Mouse (Mus musculus) limb, embryonic 15.5 days (tissue): ENCODE data around the gene Pik3ca. TPM values are rescaled to one million over a fixed set of nuclear protein-coding genes. Genes with fewer than 3 reads are reported as not detected.

ENCODE experiments used
- ATAC-seq: fragments of 200-750 bp; cut with Nextera tagmentation; 2 replicates; pipeline ENCODE4 v1.8.0; 2017; ENCODE audit warnings: low read depth, moderate TSS enrichment; ENCODE audit not compliant: insufficient number of reproducible peaks, low FRiP score, low TSS enrichment
- H3K27ac ChIP-seq: fragments of 300-500 bp; sonication (generic); 2 replicates; pipeline ENCODE4 v1.5.1; 2015; ENCODE audit warnings: moderate library complexity, mild to moderate bottlenecking, inconsistent platforms
- H3K27me3 ChIP-seq: fragments of 300-500 bp; sonication (generic); 2 replicates; pipeline ENCODE4 v1.6.1; 2015; ENCODE audit warnings: inconsistent platforms
- H3K36me3 ChIP-seq: fragments of 300-500 bp; sonication (generic); 2 replicates; pipeline ENCODE4 v1.6.1; 2015; ENCODE audit warnings: inconsistent platforms
- H3K4me1 ChIP-seq: fragments of 300-500 bp; sonication (generic); 2 replicates; pipeline ENCODE4 v1.6.1; 2015; ENCODE audit warnings: inconsistent platforms
- H3K4me2 ChIP-seq: fragments of 300-500 bp; sonication (generic); 2 replicates; pipeline ENCODE4 v1.6.1; 2015; ENCODE audit warnings: mild to moderate bottlenecking, inconsistent platforms
- H3K4me3 ChIP-seq: fragments of 300-500 bp; sonication (generic); 2 replicates; pipeline ENCODE4 v1.5.1; 2015; ENCODE audit warnings: mild to moderate bottlenecking, inconsistent platforms
- H3K9ac ChIP-seq: fragments of 300-500 bp; sonication (generic); 2 replicates; pipeline ENCODE4 v1.6.1; 2015; ENCODE audit warnings: inconsistent platforms
- H3K9me3 ChIP-seq: fragments of 300-500 bp; sonication (generic); 2 replicates; pipeline ENCODE4 v1.6.1; 2016; ENCODE audit warnings: inconsistent platforms
- WGBS: fragments of 180-500 bp; shearing (Covaris S2); methylation state at CpG from one replicate; pipeline ENCODE4 v1.1.7; 2015; 5-methylcytosine and 5-hydroxymethylcytosine counted together
- polyA plus RNA-seq: library from polyadenylated mRNA; unstranded; fragments of >200 nt; fragmentation: Nextera tagmentation; extraction: Ambion mirVana; gene quantifications from 2 replicates; pipeline ENCODE4 v1.2.1, GENCODE M21; 2015

The Pik3ca gene
- polyA plus RNA-seq, 1 experiment from 2014 or later = 11.1 TPM

DNA sequence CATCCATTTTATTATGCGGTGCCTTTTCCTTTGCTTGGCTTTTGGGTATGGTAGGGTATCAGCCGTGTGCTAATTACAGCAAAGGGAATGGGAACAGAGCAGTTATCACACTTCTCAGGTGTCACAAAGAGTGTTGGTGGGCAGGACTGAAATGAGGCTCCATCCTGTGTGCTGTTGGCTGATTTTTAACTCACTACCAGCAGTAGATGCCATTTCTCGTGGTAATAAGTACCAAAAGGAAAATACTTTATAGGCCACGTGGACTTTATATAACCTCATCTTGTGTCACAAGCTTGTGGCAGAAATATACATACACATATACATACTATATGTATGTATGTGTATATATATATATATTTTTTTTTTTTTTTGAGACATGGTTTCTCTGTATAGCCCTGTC is 69.8 kb downstream of the Pik3ca start:
- H3K27ac ChIP-seq = no peak overlapping the region
- H3K36me3 ChIP-seq = peaks cover 22% of the 10 kb centered on the region
- no peak overlapping the region for H3K4me2 ChIP-seq
- ATAC-seq = no peak
- H3K9me3 ChIP-seq = no peaks in the 10 kb centered on the region
- H3K4me1 ChIP-seq = peaks cover 11% of the 10 kb centered on the region
- WGBS = 79% methylated on average over 4 of the region's 4 CpGs
- H3K9ac ChIP-seq = no peak overlapping the region
- no peak overlapping the region for H3K4me3 ChIP-seq
- H3K27me3 ChIP-seq = no peaks in the 10 kb centered on the region

GRCm38 (mm10) chr3:32468411-32468810 is 70.9 kb downstream of the Pik3ca start:
- no peaks in the 10 kb centered on the region for H3K27me3 ChIP-seq
- WGBS = 66% methylated on average over 4 of the region's 4 CpGs
- H3K4me3 ChIP-seq = no peak overlapping the region
- no peak overlapping the region for H3K9ac ChIP-seq
- ATAC-seq = no peak
- H3K9me3 ChIP-seq = no peaks in the 10 kb centered on the region
- peaks cover 11% of the 10 kb centered on the region for H3K4me1 ChIP-seq
- no peak overlapping the region for H3K27ac ChIP-seq
- peaks cover 13% of the 10 kb centered on the region for H3K36me3 ChIP-seq
- no peak overlapping the region for H3K4me2 ChIP-seq

DNA sequence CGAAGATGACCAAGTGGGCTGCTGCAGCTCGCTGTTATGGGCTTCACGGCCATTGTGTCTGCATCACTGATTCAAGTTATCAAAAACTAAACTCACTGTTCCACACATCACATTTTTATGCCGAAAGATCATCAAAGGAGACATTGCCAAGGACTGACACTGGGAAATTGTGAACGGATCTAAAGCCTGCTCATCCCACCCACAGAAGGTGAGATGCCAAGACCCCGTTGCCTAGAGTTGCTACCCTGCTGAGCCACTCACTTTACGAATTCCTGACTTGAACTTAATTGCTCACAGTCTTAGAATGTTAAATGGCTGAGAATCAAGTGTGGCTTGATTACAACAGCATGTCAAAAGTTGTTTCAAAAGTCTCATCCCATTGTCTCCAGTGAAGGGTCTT is 73.0 kb downstream of the Pik3ca start:
- no peak for ATAC-seq
- H3K4me2 ChIP-seq = no peak overlapping the region
- H3K4me3 ChIP-seq = no peak overlapping the region
- 62% methylated on average over 7 of the region's 7 CpGs for WGBS
- H3K36me3 ChIP-seq = 0 out of 2 replicates have a peak, but pooled peaks cover 6% of the 10 kb centered on the region
- no peaks in the 10 kb centered on the region for H3K9me3 ChIP-seq
- no peak overlapping the region for H3K27ac ChIP-seq
- H3K9ac ChIP-seq = no peak overlapping the region
- H3K4me1 ChIP-seq = peaks cover 11% of the 10 kb centered on the region
- no peaks in the 10 kb centered on the region for H3K27me3 ChIP-seq

DNA sequence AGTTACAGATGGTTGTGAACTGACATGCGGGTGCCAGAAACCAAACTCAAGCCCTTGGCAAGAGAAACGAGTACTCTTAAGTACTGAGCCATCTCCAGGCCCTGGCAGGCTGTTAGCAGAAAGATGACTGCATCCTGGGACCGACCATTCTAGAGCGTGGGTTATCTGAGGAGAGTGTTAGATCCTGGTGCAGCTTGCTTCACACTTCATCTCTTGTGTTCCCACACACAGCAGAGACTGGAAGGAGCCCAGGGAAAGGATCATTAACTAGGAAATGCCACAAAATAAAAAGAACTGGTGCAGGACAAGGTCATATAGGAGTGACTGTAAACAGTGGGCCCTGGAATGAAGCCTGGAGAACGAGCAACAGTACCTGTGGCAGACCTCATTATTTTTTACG is 73.6 kb downstream of the Pik3ca start:
- ATAC-seq = no peak
- no peak overlapping the region for H3K27ac ChIP-seq
- WGBS = 44% methylated on average over 6 of the region's 6 CpGs

DNA sequence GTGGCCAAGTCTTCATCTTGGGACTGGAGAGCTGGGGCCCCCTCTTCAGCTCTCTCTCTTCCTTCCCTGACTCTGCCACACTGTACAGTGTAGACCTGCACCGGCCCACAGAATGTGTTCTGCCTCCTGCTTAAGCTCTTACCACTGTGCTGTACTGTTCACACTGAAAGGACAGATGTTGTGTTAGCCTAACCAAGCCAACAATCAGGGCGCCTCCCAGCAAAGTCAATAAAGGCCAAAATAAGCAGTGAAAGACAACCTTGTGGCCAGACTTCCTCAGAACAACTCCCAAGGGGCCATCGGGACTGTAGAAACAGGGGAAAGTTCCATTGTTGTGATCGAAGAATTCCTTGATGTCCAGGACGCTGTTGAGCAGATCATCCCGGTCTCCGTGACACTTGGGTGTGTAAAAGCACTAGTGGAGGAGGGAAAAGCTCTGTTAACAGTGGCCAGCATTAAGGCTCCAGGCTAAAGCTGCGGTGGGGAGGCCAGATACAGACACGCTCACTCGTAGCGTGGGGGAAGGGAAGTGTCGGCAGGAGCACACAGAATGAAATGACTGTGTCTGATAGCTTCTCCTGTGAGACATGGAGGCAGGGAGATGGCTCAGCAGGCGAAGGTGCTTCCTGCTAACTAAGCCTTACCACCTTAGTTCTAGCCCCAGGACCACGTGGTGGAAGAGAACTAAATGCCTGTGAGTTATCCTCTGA is 74.9 kb downstream of the Pik3ca start:
- ATAC-seq = no peak
- no peak overlapping the region for H3K4me2 ChIP-seq
- H3K4me1 ChIP-seq = peaks cover 11% of the 10 kb centered on the region
- H3K9me3 ChIP-seq = no peaks in the 10 kb centered on the region
- WGBS = 65% methylated on average over 14 of the region's 14 CpGs
- H3K27ac ChIP-seq = no peak overlapping the region
- H3K4me3 ChIP-seq = no peak overlapping the region
- H3K9ac ChIP-seq = no peak overlapping the region
- no peaks in the 10 kb centered on the region for H3K36me3 ChIP-seq
- no peaks in the 10 kb centered on the region for H3K27me3 ChIP-seq

More for the DNA sequence above, 73.6 kb downstream of the Pik3ca start:
- Histone ChIP-seq H3K36me3 (0 out of 2 replicates have a peak, but pooled peaks cover 6% of the 10 kb centered on the region), H3K4me2 (no peak overlapping the region), H3K4me3 (no peak overlapping the region), H3K9ac (no peak overlapping the region), H3K4me1 (peaks cover 11% of the 10 kb centered on the region), H3K9me3 (no peaks in the 10 kb centered on the region), H3K27me3 (no peaks in the 10 kb centered on the region)

- Histone ChIP-seq H3K27me3 (no peaks in the 10 kb centered on the region), H3K9ac (no peak overlapping the region), H3K9me3 (no peaks in the 10 kb centered on the region), H3K4me1 (peaks cover 11% of the 10 kb centered on the region), H3K4me2 (no peak overlapping the region), H3K4me3 (no peak overlapping the region), H3K27ac (no peak overlapping the region), H3K36me3 (no peaks in the 10 kb centered on the region)
- no peak for ATAC-seq
- 75% methylated on average over 10 of the region's 10 CpGs for WGBS
These were observed 75.7 kb downstream of the Pik3ca start for GRCm38 (mm10) chr3:32473184-32473583.

GRCm38 (mm10) chr3:32479961-32480360 is 82.5 kb downstream of the Pik3ca start:
- WGBS = 84% methylated on average over 7 of the region's 7 CpGs
- H3K27ac ChIP-seq = no peak overlapping the region
- H3K4me1 ChIP-seq = no peaks in the 10 kb centered on the region
- no peak overlapping the region for H3K4me2 ChIP-seq
- H3K4me3 ChIP-seq = no peak overlapping the region
- ATAC-seq = no peak
- H3K36me3 ChIP-seq = no peaks in the 10 kb centered on the region
- no peaks in the 10 kb centered on the region for H3K9me3 ChIP-seq
- H3K9ac ChIP-seq = no peak overlapping the region
- no peaks in the 10 kb centered on the region for H3K27me3 ChIP-seq

- no peaks in the 10 kb centered on the region for H3K9me3 ChIP-seq
- H3K36me3 ChIP-seq = no peaks in the 10 kb centered on the region
- no peak overlapping the region for H3K9ac ChIP-seq
- H3K27ac ChIP-seq = no peak overlapping the region
- ATAC-seq = no peak
- no peaks in the 10 kb centered on the region for H3K4me1 ChIP-seq
- H3K27me3 ChIP-seq = no peaks in the 10 kb centered on the region
- no peak overlapping the region for H3K4me2 ChIP-seq
- H3K4me3 ChIP-seq = no peak overlapping the region
- 80% methylated on average over 3 of the region's 3 CpGs for WGBS
These were observed 85.6 kb downstream of the Pik3ca start for GRCm38 (mm10) chr3:32483035-32483434.

- ATAC-seq = no peak
- 67% methylated on average over 4 of the region's 4 CpGs for WGBS
- Histone ChIP-seq H3K9me3 (no peaks in the 10 kb centered on the region), H3K27ac (no peak overlapping the region), H3K9ac (no peak overlapping the region), H3K27me3 (no peaks in the 10 kb centered on the region), H3K4me3 (no peak overlapping the region), H3K36me3 (no peaks in the 10 kb centered on the region), H3K4me1 (no peaks in the 10 kb centered on the region), H3K4me2 (no peak overlapping the region)
These were observed 89.1 kb downstream of the Pik3ca start for GRCm38 (mm10) chr3:32486543-32486942.

- 79% methylated on average over 6 of the region's 6 CpGs for WGBS
- Histone ChIP-seq H3K4me1 (no peaks in the 10 kb centered on the region), H3K27me3 (no peaks in the 10 kb centered on the region), H3K4me3 (no peak overlapping the region), H3K4me2 (no peak overlapping the region), H3K36me3 (no peaks in the 10 kb centered on the region), H3K27ac (no peak overlapping the region), H3K9ac (no peak overlapping the region), H3K9me3 (no peaks in the 10 kb centered on the region)
- no peak for ATAC-seq
These were observed 90.7 kb downstream of the Pik3ca start for GRCm38 (mm10) chr3:32488172-32488571.

- H3K4me2 ChIP-seq = no peak overlapping the region
- no peak overlapping the region for H3K27ac ChIP-seq
- H3K36me3 ChIP-seq = no peaks in the 10 kb centered on the region
- no peak overlapping the region for H3K9ac ChIP-seq
- H3K4me1 ChIP-seq = no peaks in the 10 kb centered on the region
- H3K27me3 ChIP-seq = no peaks in the 10 kb centered on the region
- 74% methylated on average over 15 of the region's 15 CpGs for whole genome bisulfite sequencing
- no peaks in the 10 kb centered on the region for H3K9me3 ChIP-seq
- no peak for ATAC-seq
- no peak overlapping the region for H3K4me3 ChIP-seq
These were observed 92.8 kb downstream of the Pik3ca start for GRCm38 (mm10) chr3:32490076-32490927.

DNA sequence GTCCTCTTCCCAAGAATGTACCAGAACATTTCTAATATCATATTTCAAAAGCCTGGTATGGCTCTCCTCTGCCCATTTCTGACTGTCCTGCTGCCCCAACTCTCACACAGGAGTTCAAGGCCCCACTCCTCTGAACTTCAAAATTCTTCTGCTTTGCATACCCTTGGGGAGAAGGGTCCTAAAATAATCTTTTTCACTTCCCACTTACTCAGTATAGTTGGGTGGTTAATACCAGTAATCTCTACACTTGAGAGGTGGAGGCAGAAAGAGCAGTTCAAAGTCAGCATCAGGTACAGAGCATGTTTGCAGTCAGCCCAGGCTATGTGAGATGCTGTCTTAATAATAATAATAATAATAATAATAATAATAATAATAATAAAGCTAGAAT is 93.5 kb downstream of the Pik3ca start:
- Histone ChIP-seq H3K36me3 (no peaks in the 10 kb centered on the region), H3K9me3 (no peaks in the 10 kb centered on the region), H3K4me1 (no peaks in the 10 kb centered on the region), H3K27me3 (no peaks in the 10 kb centered on the region), H3K9ac (no peak overlapping the region), H3K27ac (no peak overlapping the region), H3K4me2 (no peak overlapping the region), H3K4me3 (no peak overlapping the region)
- no peak for ATAC-seq
